Mouse (Mus musculus) liver, embryonic 13.5 days (tissue): ENCODE data around the gene Cnppd1. TPM values are rescaled to one million over a fixed set of nuclear protein-coding genes. Genes with fewer than 3 reads are reported as not detected.

Source experiments
- ATAC-seq: fragments of 200-750 bp; cut with Nextera tagmentation; 2 replicates; pipeline ENCODE4 v1.8.0; 2017; ENCODE audit warnings: low read depth, mild to moderate bottlenecking, moderate number of reproducible peaks, moderate library complexity
- DNase-seq: peaks from one replicate; pipeline ENCODE4 v3.0.0; 2022
- H3K27ac ChIP-seq: fragments of 300-500 bp; sonication (generic); 2 replicates; pipeline ENCODE4 v1.5.1; 2015; ENCODE audit warnings: moderate library complexity, mild to moderate bottlenecking, inconsistent platforms
- H3K27me3 ChIP-seq: fragments of 300-500 bp; sonication (generic); 2 replicates; pipeline ENCODE4 v1.6.1; 2015; ENCODE audit warnings: mild to moderate bottlenecking, inconsistent platforms
- H3K36me3 ChIP-seq: fragments of 300-500 bp; sonication (generic); 2 replicates; pipeline ENCODE4 v1.6.1; 2015; ENCODE audit warnings: mild to moderate bottlenecking, inconsistent platforms
- H3K4me1 ChIP-seq: fragments of 300-500 bp; sonication (generic); replicated peaks from 2 replicates; pipeline ENCODE4 v1.6.1; 2015; ENCODE audit warnings: inconsistent platforms
- H3K4me2 ChIP-seq: fragments of 300-500 bp; sonication (generic); 2 replicates; pipeline ENCODE4 v1.6.1; 2015; ENCODE audit warnings: inconsistent platforms, mild to moderate bottlenecking, moderate library complexity
- H3K4me3 ChIP-seq: fragments of 300-500 bp; sonication (generic); replicated peaks from 2 replicates; pipeline ENCODE4 v1.5.1; 2015; ENCODE audit warnings: mild to moderate bottlenecking, inconsistent platforms
- H3K9ac ChIP-seq: fragments of 300-500 bp; sonication (generic); 2 replicates; pipeline ENCODE4 v1.6.1; 2015; ENCODE audit warnings: mild to moderate bottlenecking, inconsistent platforms
- H3K9me3 ChIP-seq: fragments of 300-500 bp; sonication (generic); replicated peaks from 2 replicates; pipeline ENCODE4 v1.6.1; 2016; ENCODE audit warnings: inconsistent platforms
- WGBS: fragments of 180-500 bp; shearing (Covaris S2); methylation state at CpG from one replicate; pipeline ENCODE4 v1.1.7; 2015; ENCODE audit not compliant: insufficient replicate concordance; 5-methylcytosine and 5-hydroxymethylcytosine counted together
- polyA plus RNA-seq: library from polyadenylated mRNA; unstranded; fragments of >200 nt; fragmentation: Nextera tagmentation; extraction: Ambion mirVana; gene quantifications from 2 replicates; pipeline ENCODE4 v1.2.1, GENCODE M21; 2015

The Cnppd1 gene
- polyA plus RNA-seq, 1 experiment from 2014 or later: 45.7 TPM

DNA sequence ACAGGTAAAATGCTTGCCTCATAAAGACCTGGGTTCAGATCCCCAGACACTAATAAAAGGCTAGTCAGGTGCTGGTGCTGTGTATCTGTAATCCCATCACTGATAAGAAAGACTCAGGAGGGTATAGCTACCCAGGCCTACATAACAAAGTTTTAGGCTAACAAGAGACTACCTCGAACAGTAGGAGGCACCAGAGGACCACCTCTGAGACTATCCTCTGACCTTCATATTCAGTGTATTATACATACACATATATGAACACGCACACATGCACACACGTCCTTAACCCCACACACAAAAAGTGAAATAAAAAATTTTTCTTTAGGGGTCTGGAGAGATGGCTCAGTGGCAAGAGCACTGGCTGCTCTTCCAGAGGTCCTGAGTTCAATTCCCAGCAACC, 20.3 kb downstream of the Cnppd1 start:
- no peaks in the 10 kb centered on the region for H3K36me3 ChIP-seq
- H3K4me1 ChIP-seq: peaks cover 23% of the 10 kb centered on the region
- no peak for ATAC-seq
- no peaks in the 10 kb centered on the region for H3K9me3 ChIP-seq
- no peak overlapping the region for H3K27ac ChIP-seq
- no peak for DNase-seq
- WGBS: 53% methylated on average over 3 of the region's 3 CpGs
- H3K9ac ChIP-seq: no peak overlapping the region
- no peaks in the 10 kb centered on the region for H3K27me3 ChIP-seq
- H3K4me3 ChIP-seq: no peak overlapping the region
- no peak overlapping the region for H3K4me2 ChIP-seq

Other genes with a start within 250 kb of the Cnppd1 start
- gene Cryba2, start 249.6 kb downstream of the Cnppd1 start, polyA plus RNA-seq: not detected in 2 replicates
- not detected in 2 replicates for gene Cfap65, start 207.1 kb downstream of the Cnppd1 start, polyA plus RNA-seq
- gene Ihh, start 191.0 kb downstream of the Cnppd1 start, polyA plus RNA-seq: 1.3 and 1.6 TPM in 2 replicates
- gene Nhej1, start 17.5 kb downstream of the Cnppd1 start, polyA plus RNA-seq: 5.5 and 6.4 TPM in 2 replicates
- 0.85 and 1.1 TPM in 2 replicates for gene Slc23a3, start 8.8 kb downstream of the Cnppd1 start, polyA plus RNA-seq
- 47.3 and 50.5 TPM in 2 replicates for gene Retreg2, start 67 bp upstream of the Cnppd1 start, polyA plus RNA-seq
- gene Zfand2b, start 25.9 kb upstream of the Cnppd1 start, polyA plus RNA-seq: 40.0 and 44.7 TPM in 2 replicates
- 69.9 and 77.9 TPM in 2 replicates for gene Abcb6, start 37.7 kb upstream of the Cnppd1 start, polyA plus RNA-seq
- gene Ankzf1, start 49.4 kb upstream of the Cnppd1 start, polyA plus RNA-seq: 9.3 and 9.9 TPM in 2 replicates
- 18.2 and 21.0 TPM in 2 replicates for gene Atg9a, start 49.5 kb upstream of the Cnppd1 start, polyA plus RNA-seq
- gene Glb1l, start 68.1 kb upstream of the Cnppd1 start, polyA plus RNA-seq: 3.8 and 5.0 TPM in 2 replicates
- 90.7 and 90.8 TPM in 2 replicates for gene Stk16, start 68.1 kb upstream of the Cnppd1 start, polyA plus RNA-seq
- 456 and 508 TPM in 2 replicates for gene Tuba4a, start 77.2 kb upstream of the Cnppd1 start, polyA plus RNA-seq
- gene A630095N17Rik, start 89.4 kb upstream of the Cnppd1 start, polyA plus RNA-seq: not detected in 2 replicates
- 31.2 and 34.7 TPM in 2 replicates for gene Dnajb2, start 93.7 kb upstream of the Cnppd1 start, polyA plus RNA-seq
- 0.17 and 0.24 TPM in 2 replicates for gene Ptprn, start 121.8 kb upstream of the Cnppd1 start, polyA plus RNA-seq
- not detected in 2 replicates for gene Resp18, start 135.7 kb upstream of the Cnppd1 start, polyA plus RNA-seq
- 53.1 and 58.0 TPM in 2 replicates for gene Dnpep, start 175.3 kb upstream of the Cnppd1 start, polyA plus RNA-seq
- 5.0 and 5.1 TPM in 2 replicates for gene Des, start 217.6 kb upstream of the Cnppd1 start, polyA plus RNA-seq
- 10.3 and 10.7 TPM in 2 replicates for gene Speg, start 232.6 kb upstream of the Cnppd1 start, polyA plus RNA-seq